Mouse (Mus musculus): ENCODE measurements around the gene Tspan1. TPM values are rescaled to one million over a fixed set of nuclear protein-coding genes. Genes with fewer than 3 reads are reported as not detected.

The Tspan1 gene
- polyA plus RNA-seq, 1 experiment from 2014 or later, result not detected

DNA sequence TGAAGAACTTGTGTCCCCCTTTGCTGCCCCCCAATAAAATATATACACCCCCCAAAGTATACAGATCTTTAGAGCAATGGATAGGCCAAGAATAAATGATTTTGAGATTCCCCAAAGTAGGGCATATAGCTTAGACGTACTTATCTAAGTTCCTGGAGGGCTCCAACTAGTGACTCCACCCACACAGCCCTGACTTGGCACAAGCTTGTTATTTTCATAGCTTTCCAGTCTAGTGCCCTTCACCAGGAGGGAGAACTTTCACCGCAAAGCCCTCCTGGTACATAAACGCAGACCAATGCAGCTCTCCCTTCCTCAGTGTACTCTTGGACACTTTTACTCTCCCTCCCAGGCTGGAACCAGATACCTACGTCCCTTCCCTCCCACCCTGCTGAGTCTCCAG, 5.3 kb downstream of the Tspan1 start:
- DNase-seq, result no peak
- no peaks in the 10 kb centered on the region for H3K9me3 ChIP-seq (ENCODE audit: low read length)
- TF ChIP-seq EP300 (IDR thresholded peaks at IDR 0.05; ENCODE audit: low read depth) (no peak), CTCF (IDR thresholded peaks at IDR 0.05; ENCODE audit: low read depth) (no peak)
- no peak overlapping the region for H3K27ac ChIP-seq (ENCODE audit: low read depth)
- H3K4me1 ChIP-seq (ENCODE audit: insufficient read depth), result no peaks in the 10 kb centered on the region
- no peak for ATAC-seq
- no peak overlapping the region for H3K4me3 ChIP-seq (ENCODE audit: low read depth, low read length)
- H3K27me3 ChIP-seq (ENCODE audit: insufficient read depth, low read length), result no peaks in the 10 kb centered on the region
- peaks cover 18% of the 10 kb centered on the region for H3K36me3 ChIP-seq (replicated peaks; ENCODE audit: insufficient read depth, low read length)
- 61% methylated on average over 4 of the region's 4 CpGs for WGBS (ENCODE audit: insufficient replicate concordance)
- H3K9ac ChIP-seq (replicated peaks), result no peak overlapping the region
- no peak overlapping the region for H3K4me2 ChIP-seq (ENCODE audit: low read depth, low read length)

DNA sequence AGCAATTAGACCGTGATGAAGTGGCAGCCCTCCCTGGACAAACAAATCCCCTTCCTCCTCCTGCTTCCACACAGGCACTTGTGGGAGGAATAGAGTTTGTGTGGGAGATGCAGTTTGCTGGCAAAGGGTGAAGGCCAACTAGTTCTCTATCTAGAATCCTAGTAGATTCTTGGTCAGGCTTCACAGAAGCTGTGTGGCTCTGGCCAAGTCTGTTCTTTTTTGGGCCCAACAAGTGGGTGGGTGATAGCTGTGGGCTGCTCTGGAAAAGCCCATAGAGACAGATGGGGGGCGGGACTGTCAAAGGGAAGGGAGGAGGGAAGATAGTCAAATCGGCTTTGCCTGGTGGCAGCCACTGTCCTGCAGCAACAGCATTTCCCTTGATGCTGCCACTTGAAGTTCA, 6.6 kb downstream of the Tspan1 start:
- H3K4me2 ChIP-seq (ENCODE audit: low read depth, low read length), result no peak overlapping the region
- WGBS (ENCODE audit: insufficient replicate concordance), result 66% methylated on average over 3 of the region's 3 CpGs
- DNase-seq, result no peak
- TF ChIP-seq CTCF (IDR thresholded peaks at IDR 0.05; ENCODE audit: low read depth) (no peak), EP300 (IDR thresholded peaks at IDR 0.05; ENCODE audit: low read depth) (no peak)
- no peaks in the 10 kb centered on the region for H3K4me1 ChIP-seq (ENCODE audit: insufficient read depth)
- H3K36me3 ChIP-seq (replicated peaks; ENCODE audit: insufficient read depth, low read length), result peaks cover 30% of the 10 kb centered on the region
- H3K9me3 ChIP-seq (ENCODE audit: low read length), result no peaks in the 10 kb centered on the region
- H3K4me3 ChIP-seq (ENCODE audit: low read depth, low read length), result no peak overlapping the region
- H3K9ac ChIP-seq (replicated peaks), result no peak overlapping the region
- ATAC-seq, result no peak
- H3K27me3 ChIP-seq (ENCODE audit: insufficient read depth, low read length), result no peaks in the 10 kb centered on the region
- no peak overlapping the region for H3K27ac ChIP-seq (ENCODE audit: low read depth)

DNA sequence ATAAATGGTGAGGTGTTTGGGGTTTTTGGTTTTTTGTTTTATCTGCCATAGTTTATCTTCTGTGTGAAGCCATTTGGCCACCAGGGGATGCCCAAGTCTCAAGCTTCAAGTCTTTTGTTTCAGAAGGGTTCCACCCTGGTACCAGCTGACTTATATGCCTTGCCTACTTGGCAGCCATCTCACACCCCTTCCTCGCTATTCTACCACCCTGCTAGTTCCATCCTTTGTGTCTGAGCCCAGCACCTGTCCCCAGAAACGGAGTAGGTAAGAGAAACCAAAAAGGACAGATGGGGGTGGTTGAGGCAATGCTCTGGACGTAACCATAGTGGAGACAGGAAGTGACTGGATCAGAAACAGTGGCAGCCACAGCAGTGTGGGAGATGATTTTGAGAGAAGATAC, 7.5 kb downstream of the Tspan1 start:
- Histone ChIP-seq H3K4me3 (ENCODE audit: low read depth, low read length) (no peak overlapping the region), H3K4me1 (ENCODE audit: insufficient read depth) (no peaks in the 10 kb centered on the region), H3K9me3 (ENCODE audit: low read length) (no peaks in the 10 kb centered on the region), H3K4me2 (ENCODE audit: low read depth, low read length) (no peak overlapping the region), H3K27me3 (ENCODE audit: insufficient read depth, low read length) (no peaks in the 10 kb centered on the region), H3K9ac (replicated peaks) (no peak overlapping the region), H3K36me3 (replicated peaks; ENCODE audit: insufficient read depth, low read length) (peaks cover 38% of the 10 kb centered on the region), H3K27ac (ENCODE audit: low read depth) (no peak overlapping the region)
- ATAC-seq, result no peak
- WGBS (ENCODE audit: insufficient replicate concordance), result 62% methylated on average over 3 of the region's 3 CpGs
- DNase-seq, result no peak
- TF ChIP-seq EP300 (IDR thresholded peaks at IDR 0.05; ENCODE audit: low read depth), result no peak
- peak; percentile 62 for TF ChIP-seq CTCF (IDR thresholded peaks at IDR 0.05; ENCODE audit: low read depth)

DNA sequence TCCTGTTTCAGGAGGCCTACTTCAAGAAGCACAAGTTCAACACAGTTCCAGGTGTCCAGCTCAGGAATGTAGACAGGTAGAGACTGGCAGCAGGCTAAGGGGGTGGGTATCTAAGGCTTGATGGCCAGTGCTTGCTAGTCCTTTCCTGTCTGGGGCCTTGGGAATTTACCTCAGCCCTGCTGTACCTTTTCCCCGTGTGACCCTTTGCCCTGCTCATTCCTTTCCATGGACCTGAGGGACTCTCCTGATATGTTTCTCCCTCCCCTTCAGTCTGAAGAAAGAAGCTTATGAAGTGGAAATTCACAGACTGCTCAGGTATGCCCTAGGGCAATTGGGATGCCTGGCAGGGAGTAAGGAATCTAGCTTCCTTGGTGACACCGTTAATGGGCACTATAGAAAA, 9.5 kb downstream of the Tspan1 start:
- no peak for ATAC-seq
- Histone ChIP-seq H3K36me3 (replicated peaks; ENCODE audit: insufficient read depth, low read length) (peaks cover 47% of the 10 kb centered on the region), H3K27ac (ENCODE audit: low read depth) (no peak overlapping the region)

DNA sequence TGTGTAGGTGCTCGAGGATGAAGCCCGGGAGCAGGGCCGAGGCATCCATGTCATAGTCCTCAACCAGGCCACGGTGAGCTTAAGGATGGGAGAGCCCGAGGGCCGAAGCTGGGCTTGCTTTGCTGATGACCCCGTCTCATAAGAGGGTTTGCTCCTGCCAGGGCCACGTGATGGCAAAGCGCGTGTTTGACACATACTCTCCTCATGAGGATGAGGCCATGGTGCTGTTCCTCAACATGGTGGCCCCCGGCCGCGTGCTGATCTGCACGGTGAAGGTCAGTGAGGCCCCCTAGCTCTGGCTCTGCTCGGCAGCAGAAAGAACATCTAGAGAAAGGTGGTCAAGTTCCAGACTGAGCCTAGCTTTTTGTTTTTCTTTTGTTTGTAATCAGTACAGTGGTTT, 14.7 kb downstream of the Tspan1 start:
- no peak for DNase-seq
- no peak for TF ChIP-seq CTCF (IDR thresholded peaks at IDR 0.05; ENCODE audit: low read depth)
- TF ChIP-seq EP300 (IDR thresholded peaks at IDR 0.05; ENCODE audit: low read depth), result no peak
- no peaks in the 10 kb centered on the region for H3K9me3 ChIP-seq (ENCODE audit: low read length)
- no peak for ATAC-seq
- H3K27me3 ChIP-seq (ENCODE audit: insufficient read depth, low read length), result no peaks in the 10 kb centered on the region
- H3K4me1 ChIP-seq (ENCODE audit: insufficient read depth), result peaks cover 13% of the 10 kb centered on the region
- 88% methylated on average over 15 of the region's 15 CpGs for WGBS (ENCODE audit: insufficient replicate concordance)
- H3K4me2 ChIP-seq (ENCODE audit: low read depth, low read length), result no peak overlapping the region
- H3K36me3 ChIP-seq (replicated peaks; ENCODE audit: insufficient read depth, low read length), result peaks cover 32% of the 10 kb centered on the region
- no peak overlapping the region for H3K4me3 ChIP-seq (ENCODE audit: low read depth, low read length)
- no peak overlapping the region for H3K27ac ChIP-seq (ENCODE audit: low read depth)
- H3K9ac ChIP-seq (replicated peaks), result no peak overlapping the region

More for the DNA sequence above, 9.5 kb downstream of the Tspan1 start:
- Histone ChIP-seq H3K4me3 (ENCODE audit: low read depth, low read length) (no peak overlapping the region), H3K4me1 (ENCODE audit: insufficient read depth) (no peaks in the 10 kb centered on the region), H3K9me3 (ENCODE audit: low read length) (no peaks in the 10 kb centered on the region), H3K4me2 (ENCODE audit: low read depth, low read length) (no peak overlapping the region), H3K9ac (replicated peaks) (no peak overlapping the region), H3K27me3 (ENCODE audit: insufficient read depth, low read length) (no peaks in the 10 kb centered on the region)
- TF ChIP-seq CTCF (IDR thresholded peaks at IDR 0.05; ENCODE audit: low read depth) (no peak), EP300 (IDR thresholded peaks at IDR 0.05; ENCODE audit: low read depth) (no peak)
- DNase-seq, result no peak
- 90% methylated on average over 2 of the region's 2 CpGs for WGBS (ENCODE audit: insufficient replicate concordance)

DNA sequence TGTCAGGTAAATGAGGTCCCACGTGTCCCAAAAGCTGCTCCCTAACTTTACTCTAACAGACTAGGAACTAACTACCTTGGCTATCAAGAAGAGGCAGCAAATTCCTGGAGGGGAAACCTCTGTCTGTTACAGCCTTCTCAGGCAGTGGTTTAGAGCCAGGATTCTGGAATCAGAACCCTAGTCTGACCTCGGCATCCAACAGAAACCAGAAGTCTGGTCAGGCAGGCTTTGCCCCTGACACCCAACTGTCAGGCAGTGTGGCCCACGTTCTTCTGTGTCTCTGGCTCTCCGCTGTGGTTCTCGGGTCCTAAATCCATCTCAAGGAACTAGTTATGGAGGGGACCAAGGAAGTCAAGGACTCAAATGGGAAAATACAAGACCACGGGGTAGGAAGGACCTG, 16.2 kb downstream of the Tspan1 start, which contains the start of gene Lurap1:
TSS of gene Lurap1 (minus strand) at position 101 of the 400 bp plus-strand sequence.
- peak within 1 kb of the TSS; percentile 65 for H3K9ac ChIP-seq (replicated peaks)
- peak within 1 kb of the TSS; percentile 73 for H3K4me2 ChIP-seq (ENCODE audit: low read depth, low read length)
- H3K27ac ChIP-seq (ENCODE audit: low read depth), result peak within 1 kb of the TSS; percentile 58
- no peak for DNase-seq
- no peak for TF ChIP-seq CTCF (IDR thresholded peaks at IDR 0.05; ENCODE audit: low read depth)
- no peak for TF ChIP-seq EP300 (IDR thresholded peaks at IDR 0.05; ENCODE audit: low read depth)
- H3K4me3 ChIP-seq (ENCODE audit: low read depth, low read length), result peak within 1 kb of the TSS; percentile 56
- WGBS (ENCODE audit: insufficient replicate concordance), result 67% methylated on average over 6 of the region's 6 CpGs
- H3K27me3 ChIP-seq (ENCODE audit: insufficient read depth, low read length), result no peaks in the 10 kb centered on the region
- H3K4me1 ChIP-seq (ENCODE audit: insufficient read depth), result peaks cover 13% of the 10 kb centered on the region
- no peaks in the 10 kb centered on the region for H3K9me3 ChIP-seq (ENCODE audit: low read length)
- no peak for ATAC-seq
- H3K36me3 ChIP-seq (replicated peaks; ENCODE audit: insufficient read depth, low read length), result peaks cover 22% of the 10 kb centered on the region

DNA sequence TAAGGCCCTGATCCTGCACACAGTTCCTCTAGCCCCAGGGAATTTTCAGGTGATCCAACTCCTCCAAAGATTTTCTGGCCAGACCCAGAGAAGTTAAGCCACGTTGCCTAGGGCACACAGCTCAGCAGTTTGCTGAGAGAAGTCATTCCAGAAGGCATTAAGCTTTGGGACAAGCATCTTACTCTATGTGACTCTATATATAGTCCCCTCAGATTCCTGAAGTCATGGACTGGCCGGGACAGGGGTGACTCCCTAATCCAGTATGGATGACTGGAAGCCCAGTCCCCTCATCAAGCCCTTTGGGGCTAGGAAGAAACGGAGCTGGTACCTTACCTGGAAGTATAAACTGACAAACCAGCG, 16.6 kb downstream of the Tspan1 start:
- H3K36me3 ChIP-seq (replicated peaks; ENCODE audit: insufficient read depth, low read length), result peaks cover 18% of the 10 kb centered on the region
- H3K9me3 ChIP-seq (ENCODE audit: low read length), result no peaks in the 10 kb centered on the region
- H3K9ac ChIP-seq (replicated peaks), result peak overlapping the region; percentile 65
- H3K4me1 ChIP-seq (ENCODE audit: insufficient read depth), result peaks cover 13% of the 10 kb centered on the region
- TF ChIP-seq EP300 (IDR thresholded peaks at IDR 0.05; ENCODE audit: low read depth) (no peak), CTCF (IDR thresholded peaks at IDR 0.05; ENCODE audit: low read depth) (no peak)
- no peaks in the 10 kb centered on the region for H3K27me3 ChIP-seq (ENCODE audit: insufficient read depth, low read length)
- peak overlapping the region; percentile 56 for H3K4me3 ChIP-seq (ENCODE audit: low read depth, low read length)
- DNase-seq, result no peak
- no peak overlapping the region for H3K27ac ChIP-seq (ENCODE audit: low read depth)
- peak; percentile 0; the same call in 1 of the 2 replicates for ATAC-seq
- WGBS (ENCODE audit: insufficient replicate concordance), result 31% methylated on average over 4 of the region's 4 CpGs
- H3K4me2 ChIP-seq (ENCODE audit: low read depth, low read length), result peak overlapping the region; percentile 73

All from liver, postnatal 0 days (tissue).